Mouse (Mus musculus) heart, embryonic 13.5 days (tissue): Measurements from ENCODE around the gene Rcor1. TPM values are rescaled to one million over a fixed set of nuclear protein-coding genes. Genes with fewer than 3 reads are reported as not detected.

Experiments
- ATAC-seq: fragments of 200-750 bp; cut with Nextera tagmentation; 2 replicates; pipeline ENCODE4 v1.8.0; 2017; ENCODE audit warnings: moderate TSS enrichment; ENCODE audit not compliant: insufficient number of reproducible peaks, low FRiP score, low TSS enrichment; ENCODE audit errors: extremely low read depth
- H3K27ac ChIP-seq: fragments of 300-500 bp; sonication (generic); replicated peaks from 2 replicates; pipeline ENCODE4 v1.5.1; 2015; ENCODE audit warnings: moderate library complexity, mild to moderate bottlenecking, inconsistent platforms
- H3K27me3 ChIP-seq: fragments of 300-500 bp; sonication (generic); replicated peaks from 2 replicates; pipeline ENCODE4 v1.6.1; 2015; ENCODE audit warnings: mild to moderate bottlenecking, inconsistent platforms
- H3K36me3 ChIP-seq: fragments of 300-500 bp; sonication (generic); 2 replicates; pipeline ENCODE4 v1.6.1; 2015; ENCODE audit warnings: mild to moderate bottlenecking, inconsistent platforms
- H3K4me1 ChIP-seq: fragments of 300-500 bp; sonication (generic); 2 replicates; pipeline ENCODE4 v1.6.1; 2015; ENCODE audit warnings: inconsistent platforms
- H3K4me2 ChIP-seq: fragments of 300-500 bp; sonication (generic); 2 replicates; pipeline ENCODE4 v1.6.1; 2015; ENCODE audit warnings: inconsistent platforms, mild to moderate bottlenecking, moderate library complexity
- H3K4me3 ChIP-seq: fragments of 300-500 bp; sonication (generic); 2 replicates; pipeline ENCODE4 v1.5.1; 2015; ENCODE audit warnings: moderate library complexity, mild to moderate bottlenecking, inconsistent platforms
- H3K9ac ChIP-seq: fragments of 300-500 bp; sonication (generic); 2 replicates; pipeline ENCODE4 v1.6.1; 2015; ENCODE audit warnings: inconsistent platforms, mild to moderate bottlenecking, moderate library complexity
- H3K9me3 ChIP-seq: fragments of 300-500 bp; sonication (generic); 2 replicates; pipeline ENCODE4 v1.6.1; 2016; ENCODE audit warnings: inconsistent platforms
- WGBS: fragments of 180-500 bp; shearing (Covaris S2); methylation state at CpG from one replicate; pipeline ENCODE4 v1.1.7; 2015; ENCODE audit warnings: mixed read lengths; 5-methylcytosine and 5-hydroxymethylcytosine counted together
- polyA plus RNA-seq: library from polyadenylated mRNA; unstranded; fragments of >200 nt; fragmentation: Nextera tagmentation; extraction: Ambion mirVana; gene quantifications from 2 replicates; pipeline ENCODE4 v1.2.1, GENCODE M21; 2015

The Rcor1 gene
- polyA plus RNA-seq, 1 experiment from 2014 or later = 5.4 TPM

- H3K4me2 ChIP-seq = no peak overlapping the region
- H3K9me3 ChIP-seq = no peaks in the 10 kb centered on the region
- no peak overlapping the region for H3K9ac ChIP-seq
- H3K36me3 ChIP-seq = peaks cover 65% of the 10 kb centered on the region
- peaks cover 18% of the 10 kb centered on the region for H3K4me1 ChIP-seq
- ATAC-seq = no peak
- no peaks in the 10 kb centered on the region for H3K27me3 ChIP-seq
- 84% methylated on average over 6 of the region's 6 CpGs for WGBS
- H3K4me3 ChIP-seq = no peak overlapping the region
- H3K27ac ChIP-seq = no peak overlapping the region
Observed at GRCm38 (mm10) chr12:111096249-111096648, 57.1 kb downstream of the Rcor1 start.

GRCm38 (mm10) chr12:111097036-111097435, 57.9 kb downstream of the Rcor1 start:
- ATAC-seq = no peak
- Histone ChIP-seq H3K4me2 (no peak overlapping the region), H3K9ac (no peak overlapping the region), H3K27me3 (no peaks in the 10 kb centered on the region), H3K4me3 (no peak overlapping the region), H3K4me1 (peaks cover 13% of the 10 kb centered on the region), H3K27ac (no peak overlapping the region), H3K36me3 (peaks cover 72% of the 10 kb centered on the region), H3K9me3 (no peaks in the 10 kb centered on the region)
- 95% methylated on average over 8 of the region's 8 CpGs for WGBS

GRCm38 (mm10) chr12:111111176-111111575, 72.0 kb downstream of the Rcor1 start:
- Histone ChIP-seq H3K9ac (no peak overlapping the region), H3K27me3 (no peaks in the 10 kb centered on the region), H3K4me3 (no peak overlapping the region), H3K4me1 (no peaks in the 10 kb centered on the region; the same call in 1 of the 2 replicates), H3K4me2 (no peak overlapping the region), H3K36me3 (peaks cover 93% of the 10 kb centered on the region), H3K9me3 (no peaks in the 10 kb centered on the region), H3K27ac (no peak overlapping the region)
- WGBS = 87% methylated on average over 8 of the region's 8 CpGs
- no peak for ATAC-seq

- Histone ChIP-seq H3K9ac (no peak overlapping the region), H3K4me3 (no peak overlapping the region), H3K27ac (no peak overlapping the region), H3K9me3 (no peaks in the 10 kb centered on the region), H3K27me3 (no peaks in the 10 kb centered on the region), H3K4me1 (no peaks in the 10 kb centered on the region), H3K4me2 (no peak overlapping the region), H3K36me3 (peaks cover 94% of the 10 kb centered on the region)
- 93% methylated on average over 5 of the region's 5 CpGs for WGBS
- ATAC-seq = no peak
Observed at GRCm38 (mm10) chr12:111114593-111114992, 75.4 kb downstream of the Rcor1 start.

GRCm38 (mm10) chr12:111119506-111120085, 80.4 kb downstream of the Rcor1 start:
- Histone ChIP-seq H3K4me2 (no peak overlapping the region), H3K9ac (no peak overlapping the region), H3K36me3 (peaks cover 62% of the 10 kb centered on the region), H3K27ac (no peak overlapping the region), H3K27me3 (no peaks in the 10 kb centered on the region), H3K9me3 (no peaks in the 10 kb centered on the region), H3K4me3 (no peak overlapping the region), H3K4me1 (no peaks in the 10 kb centered on the region)
- 89% methylated on average over 5 of the region's 5 CpGs for WGBS
- ATAC-seq = no peak

- peaks cover 51% of the 10 kb centered on the region for H3K36me3 ChIP-seq
- H3K9ac ChIP-seq = no peak overlapping the region
- 87% methylated on average over 9 of the region's 9 CpGs for WGBS
- no peak for ATAC-seq
- H3K4me1 ChIP-seq = no peaks in the 10 kb centered on the region
- no peak overlapping the region for H3K4me2 ChIP-seq
- H3K27me3 ChIP-seq = no peaks in the 10 kb centered on the region
- no peak overlapping the region for H3K27ac ChIP-seq
- no peak overlapping the region for H3K4me3 ChIP-seq
- no peaks in the 10 kb centered on the region for H3K9me3 ChIP-seq
Observed at GRCm38 (mm10) chr12:111120976-111121645, 82.0 kb downstream of the Rcor1 start.

- H3K4me3 ChIP-seq = no peak overlapping the region
- no peaks in the 10 kb centered on the region for H3K27me3 ChIP-seq
- no peak overlapping the region for H3K27ac ChIP-seq
- H3K4me2 ChIP-seq = no peak overlapping the region
- no peaks in the 10 kb centered on the region for H3K4me1 ChIP-seq
- ATAC-seq = no peak
- no peaks in the 10 kb centered on the region for H3K9me3 ChIP-seq
- no peak overlapping the region for H3K9ac ChIP-seq
- peaks cover 42% of the 10 kb centered on the region for H3K36me3 ChIP-seq
Observed at GRCm38 (mm10) chr12:111122332-111122852, 83.2 kb downstream of the Rcor1 start.

- no peaks in the 10 kb centered on the region for H3K4me1 ChIP-seq
- WGBS = 74% methylated on average over 14 of the region's 14 CpGs
- no peak overlapping the region for H3K27ac ChIP-seq
- ATAC-seq = no peak
- H3K4me3 ChIP-seq = no peak overlapping the region
- peaks cover 18% of the 10 kb centered on the region for H3K36me3 ChIP-seq
- no peaks in the 10 kb centered on the region for H3K9me3 ChIP-seq
- no peaks in the 10 kb centered on the region for H3K27me3 ChIP-seq
- H3K9ac ChIP-seq = no peak overlapping the region
- no peak overlapping the region for H3K4me2 ChIP-seq
Observed at GRCm38 (mm10) chr12:111124601-111125260, 85.6 kb downstream of the Rcor1 start.

- H3K4me2 ChIP-seq = no peak overlapping the region
- no peak overlapping the region for H3K9ac ChIP-seq
- WGBS = 79% methylated on average over 6 of the region's 6 CpGs
- no peaks in the 10 kb centered on the region for H3K4me1 ChIP-seq
- peaks cover 2% of the 10 kb centered on the region; the same call in 1 of the 2 replicates for H3K9me3 ChIP-seq
- no peaks in the 10 kb centered on the region for H3K27me3 ChIP-seq
- H3K36me3 ChIP-seq = peaks cover 10% of the 10 kb centered on the region
- no peak overlapping the region for H3K4me3 ChIP-seq
- H3K27ac ChIP-seq = no peak overlapping the region
- ATAC-seq = no peak
Observed at GRCm38 (mm10) chr12:111125666-111126065, 86.5 kb downstream of the Rcor1 start.

GRCm38 (mm10) chr12:111134169-111134568, 95.0 kb downstream of the Rcor1 start:
- Histone ChIP-seq H3K36me3 (no peaks in the 10 kb centered on the region), H3K27me3 (no peaks in the 10 kb centered on the region), H3K4me2 (no peak overlapping the region), H3K9me3 (peaks cover 5% of the 10 kb centered on the region; the same call in 1 of the 2 replicates), H3K4me1 (peaks cover 11% of the 10 kb centered on the region), H3K9ac (no peak overlapping the region; the same call in 1 of the 2 replicates), H3K27ac (no peak overlapping the region), H3K4me3 (no peak overlapping the region)
- no peak for ATAC-seq
- WGBS = 76% methylated on average over 7 of the region's 7 CpGs

- Histone ChIP-seq H3K4me1 (peaks cover 11% of the 10 kb centered on the region), H3K27ac (no peak overlapping the region), H3K9ac (peak overlapping the region; percentile 28), H3K27me3 (no peaks in the 10 kb centered on the region), H3K36me3 (no peaks in the 10 kb centered on the region), H3K9me3 (peaks cover 8% of the 10 kb centered on the region; the same call in 1 of the 2 replicates), H3K4me2 (peak overlapping the region; percentile 39), H3K4me3 (no peak overlapping the region)
- WGBS = 50% methylated on average over 19 of the region's 19 CpGs
- no peak for ATAC-seq
Observed at GRCm38 (mm10) chr12:111134791-111135733, 95.9 kb downstream of the Rcor1 start.
